Mouse (Mus musculus) 416B (cell line): ENCODE data around the gene Ssna1.

Source experiments
- DNase-seq: peaks from one replicate; pipeline ENCODE4 v3.0.0; 2011; ENCODE audit warnings: low read depth

The Ssna1 gene

DNA sequence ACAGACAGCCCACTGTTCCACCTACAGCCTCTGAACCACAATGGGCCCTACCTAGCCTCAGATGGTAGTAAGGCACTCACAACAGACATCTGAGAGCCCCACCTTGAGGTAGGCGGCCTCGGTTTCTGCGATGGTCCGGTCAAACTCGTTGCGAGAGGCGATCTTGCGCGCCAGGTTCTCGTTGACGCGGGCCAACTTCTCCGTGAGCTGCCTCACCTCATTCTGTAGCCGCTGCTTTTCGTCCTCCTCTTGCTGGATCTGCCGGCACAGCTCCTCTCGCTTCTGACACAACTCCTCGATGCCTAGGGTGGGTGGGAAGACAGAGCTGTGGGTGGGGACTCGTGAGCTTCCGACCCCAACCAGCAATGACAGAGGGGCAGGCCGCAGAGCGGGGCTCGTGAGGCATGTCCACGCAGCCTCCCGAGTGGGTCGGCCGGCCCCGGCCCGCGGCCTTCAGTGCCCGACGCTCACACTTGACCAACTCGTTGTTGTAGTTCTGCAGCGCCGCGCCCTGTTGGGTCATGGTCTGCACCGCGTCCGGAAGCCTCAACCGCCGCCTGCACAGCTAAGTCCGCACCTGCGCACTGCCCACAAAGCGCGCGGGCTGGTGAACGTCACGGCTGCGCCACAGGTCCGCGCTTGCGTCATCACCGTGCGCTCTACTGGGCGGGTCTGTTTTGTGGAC, at the start of gene Ssna1, which contains the start of gene Anapc2:
Gene Ssna1 (minus strand): TSS at position 612 of the 685 bp plus-strand sequence.
Gene Anapc2 (plus strand): TSS at position 652 of the 685 bp plus-strand sequence.
- peak; percentile 97 for DNase-seq

DNA sequence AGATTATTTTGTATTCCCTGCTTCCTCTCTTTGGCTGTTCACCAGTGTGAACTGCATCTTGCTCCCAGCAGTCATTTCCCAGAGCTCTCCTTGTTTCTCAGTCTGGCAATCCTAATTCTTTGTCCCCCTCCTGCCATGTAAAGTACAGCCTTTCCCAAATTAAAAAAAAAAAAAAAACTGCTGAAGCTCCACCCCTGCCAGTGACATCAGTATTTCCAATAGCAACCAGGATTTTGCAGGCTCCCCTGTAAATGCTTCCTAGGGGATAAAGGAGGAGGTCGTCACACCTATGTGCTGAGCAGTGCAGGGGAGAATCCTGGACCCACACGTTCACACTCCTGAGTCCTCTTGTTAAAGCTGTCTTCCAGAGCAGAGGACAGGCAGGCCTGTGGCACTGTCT, 47.8 kb upstream of the Ssna1 start:
- no peak for DNase-seq

DNA sequence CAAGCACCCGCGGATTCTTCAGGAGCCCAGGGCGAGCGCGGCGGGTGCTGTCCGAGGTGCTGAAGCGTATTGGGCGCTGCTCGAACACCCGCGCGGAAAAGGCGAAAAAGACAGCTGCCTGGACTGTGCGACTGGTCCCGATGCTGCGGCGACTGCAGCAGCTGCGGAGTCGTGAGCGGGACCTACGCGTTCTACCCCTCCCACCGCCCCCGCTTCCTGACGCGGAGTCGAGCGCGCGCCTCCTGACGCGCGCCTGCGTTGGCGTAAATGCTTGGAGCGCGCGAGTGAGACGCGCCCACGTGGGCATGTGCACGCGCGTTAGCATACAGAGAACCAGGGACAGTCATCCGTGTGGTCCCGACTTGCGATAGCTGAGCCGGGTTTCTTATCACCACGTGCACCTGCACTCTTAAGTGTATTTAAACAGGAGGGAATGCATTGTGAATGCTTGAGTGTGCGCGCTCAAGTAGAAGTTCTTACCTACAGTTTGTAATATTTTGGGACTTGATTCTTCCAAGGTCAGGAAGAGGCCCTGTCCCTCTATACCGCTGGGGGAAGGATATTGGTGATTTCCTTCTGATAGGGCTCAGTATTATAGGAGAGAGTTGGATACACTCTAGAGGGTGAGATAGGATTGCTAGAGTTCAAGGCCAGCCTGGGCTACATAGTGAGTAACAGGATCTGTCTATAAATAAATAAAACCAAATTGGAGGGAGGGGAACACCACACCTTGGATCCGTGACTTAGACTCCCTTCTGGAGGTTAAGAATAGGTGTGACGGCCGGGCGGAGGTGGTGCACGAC, 46.9 kb upstream of the Ssna1 start, which contains the start of gene Grin1:
Gene Grin1 (minus strand): TSS at position 217 of the 803 bp plus-strand sequence.
- no peak for DNase-seq

DNA sequence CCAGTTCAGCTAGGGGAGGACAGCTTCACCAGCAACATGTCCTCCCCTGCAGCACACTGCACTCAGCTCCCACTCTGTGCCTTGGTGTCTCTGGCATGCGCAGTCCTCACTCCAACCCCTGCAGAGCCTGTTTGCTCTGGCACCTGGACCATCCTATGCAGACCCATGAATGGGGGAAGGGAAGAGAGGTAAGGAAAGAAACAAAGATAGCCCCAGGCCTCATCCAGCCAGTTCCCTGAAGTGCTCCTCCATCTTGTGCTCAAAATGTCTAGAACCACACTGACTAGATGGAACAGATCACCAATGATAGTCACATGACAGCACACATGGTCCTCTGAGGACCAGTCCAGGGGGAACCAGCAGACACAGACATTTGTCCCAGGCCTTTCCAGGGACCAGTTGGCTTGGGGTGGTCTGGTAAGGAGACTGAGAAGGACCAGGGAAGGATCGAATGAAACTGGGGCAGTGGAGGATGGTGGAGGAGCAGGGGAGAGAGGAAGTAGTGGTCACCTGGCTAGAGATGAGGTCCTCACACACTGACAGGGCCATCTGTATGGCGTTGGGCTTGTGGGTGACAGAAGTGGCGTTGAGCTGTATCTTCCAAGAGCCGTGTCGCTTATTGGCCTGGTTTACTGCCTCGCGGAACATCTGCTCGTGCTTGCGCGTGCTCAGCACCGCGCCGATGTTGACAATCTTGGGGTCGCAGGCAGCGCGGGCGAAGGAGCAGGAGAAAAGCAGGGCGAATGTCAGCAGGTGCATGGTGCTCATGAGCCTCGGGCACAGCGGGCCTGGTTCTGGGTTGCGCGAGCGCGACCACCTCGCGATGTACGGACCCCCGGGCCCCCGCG, 46.1 kb upstream of the Ssna1 start:
- no peak for DNase-seq

DNA sequence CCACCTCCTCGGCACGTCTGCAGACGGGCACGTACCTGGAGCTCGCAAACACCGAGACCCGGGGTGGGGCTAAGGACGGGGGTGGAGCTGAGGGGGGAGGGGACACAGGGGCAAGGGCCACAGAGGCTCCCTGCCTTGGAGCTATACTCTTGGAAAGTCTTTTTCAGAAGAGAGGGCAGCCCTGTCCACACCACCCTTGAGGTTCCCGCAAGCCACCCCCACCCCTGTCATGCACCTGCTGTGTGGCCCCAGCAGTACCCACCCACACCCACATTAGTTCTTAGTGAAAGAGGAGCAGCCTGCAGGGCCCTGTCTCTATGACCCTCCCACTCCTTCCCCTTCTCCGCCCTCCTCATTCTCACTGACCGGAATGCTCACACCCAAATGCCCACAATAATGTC, 39.3 kb upstream of the Ssna1 start:
- no peak for DNase-seq

DNA sequence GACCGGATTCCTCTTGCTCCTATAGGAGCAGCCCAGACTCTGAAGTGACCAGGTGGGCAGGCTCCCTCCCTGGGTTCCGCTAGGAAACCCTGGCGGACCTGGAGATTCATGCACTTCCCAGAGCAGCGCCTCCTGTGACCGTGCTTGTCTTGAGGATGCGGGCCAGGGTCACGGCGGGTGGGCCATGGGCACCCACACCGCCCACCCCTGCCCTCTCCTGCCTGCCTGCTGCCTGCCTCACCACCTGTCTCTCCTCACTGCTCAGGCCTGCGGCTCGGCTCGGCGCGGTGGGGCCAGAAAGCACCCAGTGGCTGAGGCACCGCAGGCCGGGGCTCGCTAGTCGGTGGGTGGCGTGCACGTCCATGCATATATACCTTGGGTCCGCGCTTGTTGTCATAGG, 38.7 kb upstream of the Ssna1 start:
- no peak for DNase-seq

DNA sequence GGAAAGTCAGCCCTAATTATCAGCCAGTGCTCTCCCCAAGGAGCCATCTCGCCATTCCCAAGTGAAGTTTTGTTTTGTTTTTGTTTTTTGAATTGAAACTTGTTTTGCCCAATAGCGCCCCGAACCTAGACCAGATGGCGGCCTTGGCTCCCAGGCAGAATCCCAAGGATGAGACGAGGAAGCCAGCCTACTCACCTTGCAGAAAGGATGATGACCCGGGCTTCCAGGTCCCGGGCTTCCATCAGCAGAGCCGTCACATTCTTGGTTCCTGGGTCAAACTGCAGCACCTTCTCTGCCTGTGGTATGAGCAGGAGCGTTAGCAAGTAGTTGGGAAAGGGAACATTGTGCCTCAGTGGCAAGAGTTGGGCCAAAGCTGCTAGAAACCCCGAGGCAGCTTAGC, 37.9 kb upstream of the Ssna1 start:
- no peak for DNase-seq

DNA sequence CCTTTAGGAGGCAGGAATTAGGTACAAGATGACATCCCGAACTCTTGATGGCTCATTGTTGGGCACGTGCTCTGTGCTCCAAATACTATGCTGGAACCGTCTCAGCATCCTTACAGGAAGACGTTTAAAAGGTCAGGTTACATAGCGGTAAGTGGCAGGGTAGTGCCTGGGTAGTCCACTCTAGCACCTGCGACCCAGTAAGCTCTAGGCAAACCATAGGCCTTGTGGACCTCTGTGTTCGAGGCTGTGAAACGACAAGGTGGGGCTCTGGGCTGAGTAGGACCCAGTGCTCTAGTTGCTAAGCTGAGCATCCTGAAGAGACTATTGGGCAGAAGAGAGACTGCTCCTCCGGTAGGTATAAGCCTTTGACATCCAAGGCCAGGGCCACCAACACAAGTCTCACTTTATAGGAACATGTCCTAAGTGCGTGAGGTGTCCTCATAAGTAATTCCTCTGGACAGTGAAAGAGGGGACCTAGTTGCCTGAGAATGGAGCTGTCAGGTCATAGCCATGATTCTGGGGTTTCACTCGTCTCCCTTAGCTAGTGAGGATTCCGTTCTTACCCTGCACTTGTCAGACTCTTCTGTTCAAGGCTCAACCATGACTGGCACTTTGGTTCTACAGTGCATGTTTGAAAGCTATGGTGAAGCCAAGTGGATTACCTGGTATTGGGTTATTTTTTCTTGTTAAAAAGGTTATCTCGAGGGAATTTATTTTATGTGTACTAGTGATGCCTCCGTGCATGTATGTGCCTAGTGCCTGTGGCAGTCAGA, 33.5 kb upstream of the Ssna1 start:
- DNase-seq = no peak

DNA sequence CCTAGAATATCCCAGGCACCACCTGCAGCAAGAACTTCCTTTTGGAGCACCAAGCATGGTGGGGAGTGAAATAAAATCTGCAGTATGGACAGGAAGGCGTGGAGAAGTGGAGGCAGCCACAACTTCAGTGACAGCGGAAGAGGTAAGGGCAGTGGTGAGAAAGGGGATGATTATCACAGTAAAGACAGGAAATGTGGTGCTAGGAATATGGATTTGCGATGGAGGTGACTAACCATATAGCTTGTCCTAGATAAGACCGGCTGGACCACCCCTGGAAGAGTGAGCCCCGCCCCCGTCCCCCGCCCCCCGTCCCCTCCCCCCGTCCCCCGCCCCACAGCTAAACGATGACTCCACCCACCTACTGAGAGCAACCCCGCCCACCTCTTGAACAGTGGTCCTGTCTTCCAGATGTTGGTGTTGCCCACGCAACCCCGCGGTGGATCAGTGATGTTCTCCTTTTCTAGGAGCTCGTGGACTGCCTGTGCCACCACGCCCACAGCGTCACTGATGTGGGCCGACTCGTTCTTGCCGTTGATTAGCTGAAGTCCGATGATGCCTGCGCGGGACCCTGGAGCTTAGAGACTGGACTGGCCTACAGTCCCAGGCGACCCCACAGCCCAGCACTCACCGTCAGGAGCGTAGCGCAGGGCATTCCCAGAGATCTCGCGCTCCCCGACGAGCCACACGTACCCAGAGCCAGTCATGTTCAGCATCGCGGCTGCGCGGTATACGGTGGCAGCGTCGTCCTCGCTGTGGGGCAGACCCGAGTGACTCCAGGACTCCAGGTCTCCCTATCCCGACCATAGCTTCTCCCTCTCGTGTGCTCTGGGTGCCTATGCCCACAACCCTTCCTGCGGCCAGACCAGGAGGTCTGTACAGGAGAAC, 32.7 kb upstream of the Ssna1 start:
- peak; percentile 84 for DNase-seq

DNA sequence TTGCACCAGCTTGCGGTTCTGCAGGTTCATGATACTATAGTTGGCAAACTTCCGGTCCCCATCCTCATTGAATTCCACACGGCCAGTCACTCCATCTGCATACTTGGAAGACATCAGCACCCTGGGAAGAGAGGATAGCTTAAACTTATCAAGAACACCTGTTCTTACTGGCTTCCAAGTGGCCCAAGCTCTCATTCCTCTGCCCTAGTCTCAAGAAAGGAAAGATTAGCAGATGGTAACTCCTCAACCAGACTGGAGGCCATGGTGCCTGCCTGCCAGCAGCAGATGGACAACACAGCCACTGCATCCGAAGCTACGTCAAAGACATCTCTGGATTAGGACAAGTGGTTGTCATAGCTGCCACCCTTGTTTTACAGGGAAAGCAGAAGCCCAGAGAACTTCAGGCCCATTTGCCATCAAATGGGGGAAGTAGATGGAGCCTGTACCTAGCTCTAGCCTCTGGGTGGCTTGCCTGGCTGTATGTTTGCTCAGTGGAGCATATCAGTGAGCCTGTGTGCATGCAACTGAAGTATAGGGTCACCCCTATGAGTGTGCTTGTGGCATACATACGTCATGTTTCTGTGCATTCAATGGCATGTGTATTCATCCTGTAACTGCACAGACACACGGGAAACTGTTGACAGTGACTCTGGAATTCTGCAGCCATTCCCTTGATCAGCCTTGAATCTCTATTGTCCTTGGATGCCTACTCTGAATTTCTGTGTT, 31.9 kb upstream of the Ssna1 start:
- DNase-seq = peak; percentile 69

DNA sequence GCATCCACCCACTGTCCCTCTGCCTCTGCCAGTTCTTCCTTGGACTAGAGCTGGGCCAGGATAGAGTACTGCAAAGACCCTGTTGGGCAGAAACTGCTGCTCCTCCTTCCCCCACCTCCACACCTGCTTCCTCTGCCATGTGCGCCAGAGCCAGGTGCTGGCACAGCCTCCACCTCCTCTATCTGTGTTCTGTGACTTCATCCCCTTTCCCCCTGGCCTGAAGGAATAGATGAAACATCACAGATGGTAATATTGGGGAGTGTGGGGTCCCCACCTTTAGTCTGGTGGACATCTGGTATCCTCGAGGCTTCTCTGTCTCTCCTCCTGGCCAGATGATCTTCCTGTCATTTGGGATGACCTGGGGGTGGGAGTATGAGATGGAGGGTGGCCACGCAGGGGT, 31.2 kb upstream of the Ssna1 start:
- DNase-seq = no peak

DNA sequence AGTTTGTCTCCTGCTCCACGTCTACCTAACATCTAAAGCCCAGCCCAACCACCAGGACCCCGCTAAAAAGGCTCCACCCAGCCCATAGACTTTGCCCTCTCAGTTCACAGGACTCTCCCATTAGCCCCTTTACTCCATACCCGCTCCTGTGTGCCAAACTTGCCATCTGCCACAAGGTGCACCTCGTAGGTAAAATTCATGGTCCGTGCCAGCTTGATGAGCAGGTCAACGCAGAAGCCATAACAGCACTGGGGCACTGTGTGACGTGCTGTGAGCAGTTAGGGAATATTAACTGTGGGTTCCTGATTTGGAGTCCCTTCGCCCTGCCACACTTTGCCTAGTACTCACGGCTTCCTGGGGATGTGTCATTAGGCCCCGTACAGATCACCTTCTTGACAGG, 25.8 kb upstream of the Ssna1 start:
- no peak for DNase-seq

DNA sequence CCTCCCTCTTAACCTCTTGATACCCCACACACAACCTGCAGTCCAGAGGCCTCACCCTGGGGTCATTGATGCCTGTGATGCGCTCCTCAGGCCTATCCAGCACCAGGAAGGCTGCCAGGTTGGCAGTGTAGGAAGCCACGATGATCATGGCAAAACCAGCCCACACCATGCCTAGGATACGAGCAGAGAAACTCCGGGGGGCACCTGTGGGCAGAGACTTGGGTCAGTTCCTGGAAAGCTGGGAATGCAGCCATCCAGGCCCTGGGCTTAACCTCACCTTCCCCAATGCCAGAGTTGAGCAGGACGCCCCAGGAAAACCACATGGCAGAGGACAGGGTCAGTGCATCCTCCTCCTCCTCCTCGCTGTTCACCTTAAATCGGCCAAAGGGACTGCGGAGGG, 24.9 kb upstream of the Ssna1 start:
- no peak for DNase-seq

DNA sequence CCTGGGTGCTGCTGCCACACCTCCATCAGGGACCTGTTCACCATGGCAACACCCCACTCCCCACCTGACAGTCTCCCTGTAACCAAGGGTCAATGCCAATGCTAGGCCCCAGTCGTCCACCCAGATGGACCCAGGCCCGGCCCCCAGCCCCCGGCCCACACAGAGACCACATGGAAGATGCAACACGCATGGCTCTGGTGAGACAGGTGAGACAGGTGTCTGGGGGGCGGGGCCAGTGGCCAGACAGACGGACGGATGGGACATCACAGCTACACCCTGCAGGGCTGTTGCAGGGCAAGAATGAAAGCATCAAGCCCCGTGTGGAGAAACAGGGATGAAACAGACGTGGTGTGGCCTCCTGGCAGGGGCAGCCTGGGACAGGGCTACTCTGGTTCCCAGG, 21.5 kb upstream of the Ssna1 start:
- no peak for DNase-seq

DNA sequence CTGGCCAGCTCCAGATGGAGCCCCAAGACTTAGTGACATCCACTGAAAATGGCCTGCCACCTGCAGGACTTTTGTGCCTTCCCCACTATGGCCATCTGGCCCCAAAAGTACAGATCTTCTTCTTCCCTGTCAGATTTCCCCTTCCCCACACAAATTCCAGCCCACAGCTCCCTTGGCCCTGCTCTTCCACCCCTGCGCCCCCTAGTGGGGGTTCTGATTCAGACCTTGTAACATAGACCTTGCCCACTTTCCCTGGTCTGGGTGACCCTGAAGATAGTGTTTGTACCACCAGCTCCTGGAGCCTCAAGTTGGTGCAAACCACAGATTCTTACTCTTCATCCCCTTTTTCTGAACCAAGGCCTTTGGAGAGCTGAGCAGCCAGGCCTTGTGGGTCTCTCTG, 20.6 kb upstream of the Ssna1 start:
- peak; percentile 57 for DNase-seq

DNA sequence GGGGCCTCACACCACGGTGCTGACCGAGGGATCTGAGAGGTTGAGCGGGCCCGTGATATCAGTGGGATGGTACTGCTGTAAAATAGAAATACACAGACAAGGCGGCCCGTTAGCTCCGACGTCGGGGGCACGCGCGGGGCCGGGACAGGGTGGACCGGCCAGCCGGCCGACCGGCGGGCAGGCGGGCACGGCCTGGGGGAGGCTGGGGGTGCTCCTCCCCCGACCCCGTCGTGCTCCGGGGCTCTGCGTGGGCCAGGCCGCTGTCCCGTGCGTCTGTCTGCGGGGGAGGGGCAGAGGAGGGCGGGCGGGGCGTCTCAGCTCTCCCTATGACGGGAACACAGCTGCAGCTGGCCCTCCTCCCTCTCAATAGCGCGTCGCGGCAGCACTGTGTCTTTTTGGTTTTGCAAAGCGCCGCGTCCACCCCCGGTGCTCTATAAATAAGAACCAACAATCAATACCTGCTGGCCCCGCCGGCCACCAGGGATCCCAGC, 19.9 kb upstream of the Ssna1 start:
- no peak for DNase-seq

DNA sequence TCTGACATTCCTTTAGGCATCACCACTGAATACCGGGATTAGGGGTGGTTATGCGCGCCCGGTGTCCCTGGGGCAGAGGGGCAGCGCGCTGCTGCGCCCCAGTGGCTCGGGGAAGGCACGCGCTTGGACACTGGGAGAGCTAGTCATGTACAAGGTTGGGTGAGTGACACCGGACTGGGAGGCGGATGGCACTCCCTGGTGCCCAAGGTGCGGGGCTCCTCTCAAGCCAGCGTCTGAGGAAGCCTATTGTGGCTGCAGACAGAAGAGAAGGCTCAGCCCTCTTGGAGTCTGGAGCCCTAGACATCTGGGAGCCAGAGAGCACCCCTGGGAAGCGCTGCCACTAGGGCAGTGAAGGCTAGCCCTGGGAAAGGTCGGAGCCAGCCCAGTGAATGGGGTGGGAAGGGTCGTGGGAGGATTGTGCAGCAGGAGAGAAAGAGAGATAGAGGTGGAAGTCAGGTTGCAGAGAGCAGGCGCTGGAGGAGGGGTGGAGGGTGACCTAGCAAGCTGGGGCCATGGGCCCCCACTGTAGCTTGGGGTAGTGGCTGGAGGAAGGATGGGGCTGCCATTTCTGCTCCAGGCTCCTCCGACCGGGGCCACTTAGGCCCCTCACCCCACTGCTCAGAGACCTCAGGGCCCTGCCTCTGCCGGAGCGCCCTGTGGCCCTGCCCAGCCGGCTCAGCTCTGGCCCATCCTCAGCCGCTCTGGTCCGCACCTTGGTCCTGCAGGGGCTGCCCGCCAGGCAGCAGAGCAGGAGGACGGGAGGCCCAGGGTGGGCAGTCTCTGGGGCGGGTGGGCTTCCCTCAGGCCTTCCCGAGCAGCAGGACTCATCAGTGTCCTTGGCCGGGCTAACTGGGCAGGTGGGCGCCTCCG, 19.2 kb upstream of the Ssna1 start:
- no peak for DNase-seq

DNA sequence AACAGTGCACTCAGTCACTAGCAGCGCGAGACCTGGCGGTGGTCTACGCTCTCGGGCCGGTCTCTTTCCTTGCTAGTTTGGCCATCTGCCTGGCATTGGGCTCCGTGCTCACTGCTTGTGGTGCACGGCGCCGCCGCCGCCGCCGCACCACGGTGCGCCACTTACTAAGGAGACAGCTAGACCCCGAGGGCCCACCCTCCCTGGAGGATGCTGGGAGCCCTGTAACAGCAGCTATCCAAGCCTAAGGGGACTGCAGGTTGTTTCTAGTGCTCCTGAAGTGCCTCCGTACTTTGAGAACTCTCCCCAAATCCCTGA, 18.5 kb upstream of the Ssna1 start:
- no peak for DNase-seq
